Mouse (Mus musculus): ENCODE measurements at regions not wholly inside any gene's neighbourhood (a gene's known extent, or its start where the extent isn't known, plus 50 kb on each side); places are given as distances from the start of the nearest gene placed in this dataset.

DNA sequence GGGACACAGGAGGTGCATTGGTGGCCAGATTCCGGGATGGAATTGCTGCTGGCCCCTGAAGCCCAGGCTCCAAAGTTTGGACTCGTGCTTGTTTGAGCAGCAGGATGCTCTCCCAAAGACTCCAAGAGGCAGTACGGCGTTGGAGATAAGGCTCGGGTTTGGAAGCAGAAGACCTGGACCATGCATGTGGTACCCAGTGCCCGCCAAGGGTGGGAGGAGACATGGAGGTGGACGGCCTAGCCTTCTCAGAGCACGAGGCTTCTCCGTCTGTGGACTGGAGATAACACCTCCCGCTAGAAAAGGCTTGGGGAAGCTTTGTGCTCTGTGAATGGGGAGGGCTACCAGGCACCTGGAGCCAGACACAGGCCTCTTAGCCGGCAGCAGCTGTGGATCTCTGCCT, 271.7 kb downstream of the Rps6kc1 start:
- no peak for DNase-seq (ENCODE audit: low spot score in 2 of 2)

DNA sequence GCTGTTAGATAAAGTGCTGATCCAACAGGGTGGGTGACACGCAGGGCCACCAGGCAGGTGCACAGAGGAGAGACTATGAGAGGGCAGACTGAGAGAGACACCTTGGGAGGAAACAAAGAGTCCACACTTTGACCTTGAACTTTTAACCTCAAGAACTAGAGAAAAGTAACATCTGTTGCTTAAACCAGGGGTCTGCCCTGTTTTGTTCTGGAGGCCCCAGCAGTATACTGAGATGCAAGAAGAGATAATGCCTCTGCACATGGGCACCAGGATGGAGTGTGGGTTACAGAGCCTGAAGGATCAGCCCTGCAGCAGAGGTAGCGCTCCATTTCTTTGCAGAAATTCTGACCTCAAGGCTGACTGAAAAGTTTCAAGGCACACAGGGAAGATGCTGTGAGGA, 276.6 kb downstream of the Rps6kc1 start:
- no peak for DNase-seq (ENCODE audit: low spot score in 2 of 2)

DNA sequence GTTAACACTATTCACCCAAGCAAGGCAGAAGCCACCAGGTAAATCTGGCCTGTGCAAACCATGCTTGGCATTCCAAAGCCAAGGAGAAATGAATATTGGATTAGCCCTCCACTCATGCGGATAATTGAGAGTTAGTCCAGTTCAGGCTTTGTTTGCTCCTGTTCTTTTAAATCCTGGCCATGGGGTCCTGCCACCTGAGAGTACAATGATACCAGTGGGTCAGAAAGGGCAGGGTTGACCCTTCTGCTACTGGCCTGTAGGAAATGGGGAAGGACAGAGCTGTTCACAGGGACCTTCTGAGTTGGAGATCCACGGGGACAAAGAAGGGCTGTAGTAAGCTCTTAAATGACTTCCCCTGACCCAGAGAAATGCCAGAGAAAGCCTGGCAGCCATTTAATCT, 279.9 kb downstream of the Rps6kc1 start:
- DNase-seq (ENCODE audit: low spot score in 2 of 2) = no peak

DNA sequence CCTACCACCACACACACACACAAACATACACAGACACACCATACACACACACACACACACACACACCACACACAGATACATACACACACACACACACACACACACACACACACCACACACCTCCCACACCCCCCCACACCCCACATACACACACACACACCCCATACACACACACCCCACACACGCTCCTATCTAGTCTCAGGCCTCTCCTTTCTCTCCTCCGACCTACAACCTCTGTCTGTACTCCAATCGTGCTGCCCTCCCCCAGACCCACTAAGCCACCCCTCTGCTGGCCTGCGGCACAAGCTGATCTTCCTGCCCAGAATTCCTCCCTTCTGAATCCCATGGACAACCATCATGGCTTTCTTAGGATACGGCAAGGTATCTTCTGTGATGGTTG, 281.4 kb downstream of the Rps6kc1 start:
- no peak for DNase-seq (ENCODE audit: low spot score in 2 of 2)

DNA sequence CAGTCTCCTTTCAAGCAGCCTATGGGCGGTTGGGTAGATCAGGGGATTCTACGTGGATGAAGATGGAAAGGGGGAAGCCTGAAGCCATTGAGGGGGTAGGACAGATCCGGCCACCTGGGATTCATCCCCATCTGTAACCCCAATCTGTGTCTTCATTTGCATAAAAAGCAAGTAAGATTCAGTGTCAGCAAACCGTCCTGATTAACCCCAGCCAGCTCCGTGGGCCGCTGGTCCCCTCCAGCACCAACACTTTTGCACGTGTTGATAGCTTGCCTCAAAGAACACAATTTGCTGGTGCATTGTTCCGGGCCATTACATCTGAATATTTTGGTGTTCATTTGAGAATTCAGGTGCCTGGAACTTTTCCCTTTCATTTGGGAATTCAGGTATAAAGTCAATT, 287.7 kb downstream of the Rps6kc1 start:
- no peak for DNase-seq (ENCODE audit: low spot score in 2 of 2)

DNA sequence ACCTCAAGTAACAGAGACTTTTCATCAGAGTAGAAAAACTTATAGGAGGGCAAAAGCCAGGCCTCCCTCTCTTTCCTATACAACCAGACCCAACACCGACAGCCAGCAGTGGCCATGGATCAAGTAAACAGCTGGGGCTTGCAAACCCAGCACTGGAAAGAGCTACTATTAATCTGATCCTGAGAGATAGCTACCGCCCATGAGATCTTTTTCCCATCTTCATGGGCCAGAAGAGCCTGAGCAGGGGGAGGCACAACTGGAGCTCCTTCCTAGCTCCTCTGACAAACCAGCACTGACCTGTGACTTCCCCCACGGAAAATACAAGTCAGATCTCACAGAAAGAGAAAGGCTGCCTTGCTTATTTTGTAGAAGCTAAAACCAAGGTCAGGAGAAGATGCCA, 311.1 kb downstream of the Rps6kc1 start:
- no peak for DNase-seq (ENCODE audit: low spot score in 2 of 2)

DNA sequence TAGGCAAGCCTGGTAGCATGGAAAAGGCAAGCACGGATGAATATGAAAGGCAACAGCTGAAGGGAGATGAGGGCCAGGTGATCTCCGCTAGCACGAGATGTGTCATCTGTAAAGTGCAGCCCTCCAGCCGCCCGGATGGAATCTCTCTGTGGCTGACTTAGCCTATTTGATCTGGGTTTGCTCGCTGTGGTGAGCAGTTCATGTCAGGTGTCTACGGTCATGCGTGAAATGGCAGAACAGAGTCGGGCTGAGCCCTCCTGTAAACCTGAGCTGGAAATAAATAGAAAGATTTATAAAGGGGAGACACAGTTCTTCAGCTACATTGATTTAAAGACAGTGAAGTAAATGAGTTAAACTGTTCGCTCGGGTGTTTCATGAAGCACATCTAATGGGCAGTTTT, 311.9 kb downstream of the Rps6kc1 start:
- DNase-seq (ENCODE audit: low spot score in 2 of 2) = no peak

DNA sequence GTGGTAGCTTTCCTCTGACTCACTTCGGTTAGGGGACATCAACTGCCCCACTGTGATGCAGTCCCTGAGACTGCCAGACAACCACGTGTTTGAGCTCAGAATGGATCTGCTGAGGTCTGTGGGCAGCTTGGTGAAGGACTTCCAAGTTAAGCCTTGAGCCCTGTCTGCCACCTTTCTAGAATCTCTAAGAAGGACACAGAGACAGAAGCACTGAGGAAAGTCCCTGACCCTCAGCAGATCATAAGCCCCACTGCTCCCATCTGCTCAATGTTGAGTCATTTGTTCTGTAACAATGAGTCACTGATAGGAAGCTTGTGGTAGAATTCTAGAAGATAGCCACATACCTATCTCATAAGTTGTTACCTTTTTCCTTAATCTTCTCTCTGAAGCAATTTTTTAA, 315.4 kb downstream of the Rps6kc1 start:
- DNase-seq (ENCODE audit: low spot score in 2 of 2) = peak in 1 of 2 experiments; percentile 9

DNA sequence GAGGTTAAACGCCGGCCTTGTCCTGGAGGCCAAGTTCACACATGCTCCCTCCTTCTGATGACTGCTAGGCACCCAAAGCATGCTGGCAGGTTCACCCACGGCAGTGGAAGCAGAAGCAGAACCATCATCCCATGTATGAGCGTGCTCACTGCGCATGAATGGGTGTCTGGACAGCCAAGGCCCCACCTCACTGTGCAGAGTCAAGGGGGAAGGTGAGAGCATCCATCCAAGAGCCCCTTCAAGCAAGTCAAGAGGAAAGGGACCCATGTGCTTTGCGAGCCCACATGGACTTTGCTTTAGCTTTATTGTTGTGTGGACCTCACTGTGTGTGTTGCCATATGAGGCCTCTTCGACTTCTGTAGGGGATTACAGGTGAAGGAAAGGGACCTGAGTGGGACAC, 319.9 kb downstream of the Rps6kc1 start:
- no peak for DNase-seq (ENCODE audit: low spot score in 2 of 2)

DNA sequence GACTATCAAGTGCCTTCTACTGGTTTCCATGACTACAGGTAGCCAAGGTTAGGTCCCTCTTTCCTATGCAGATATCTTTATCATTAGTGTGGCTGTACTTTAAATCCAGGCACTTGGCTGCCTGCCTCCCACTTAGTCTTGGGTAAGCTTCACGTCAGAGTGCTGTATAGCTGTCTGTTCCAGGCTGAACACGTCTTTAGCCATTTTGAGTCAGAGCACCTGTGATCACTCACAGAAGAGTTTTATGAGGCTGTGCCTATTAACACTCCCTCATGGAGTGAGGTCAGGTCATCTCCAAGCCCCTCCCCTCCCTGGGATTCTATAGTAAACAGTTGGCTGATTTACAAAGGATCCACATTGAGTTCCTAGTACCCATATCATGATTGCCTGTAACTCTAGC, 322.0 kb downstream of the Rps6kc1 start:
- DNase-seq (ENCODE audit: low spot score in 2 of 2) = no peak

DNA sequence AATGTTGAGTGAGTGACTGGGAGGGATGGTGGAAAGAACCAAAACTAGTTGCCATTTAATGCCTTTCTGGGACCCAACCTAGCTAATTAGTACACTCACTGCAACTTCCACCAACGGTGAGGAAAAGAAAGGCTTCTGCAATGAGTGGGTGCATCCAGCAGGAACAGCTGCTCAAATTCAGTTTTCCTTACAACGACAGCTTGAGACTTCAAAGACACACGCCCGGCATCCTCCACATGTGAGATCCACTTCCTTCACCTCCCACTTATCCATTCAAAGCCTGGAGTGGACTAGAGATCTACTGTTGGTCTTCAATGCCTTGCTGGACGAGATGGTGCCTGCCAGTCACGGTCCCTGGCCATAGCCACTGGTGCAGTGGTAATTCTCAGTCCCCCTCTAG, 328.3 kb downstream of the Rps6kc1 start:
- DNase-seq (ENCODE audit: low spot score in 2 of 2) = peak; percentile 22 to 49

DNA sequence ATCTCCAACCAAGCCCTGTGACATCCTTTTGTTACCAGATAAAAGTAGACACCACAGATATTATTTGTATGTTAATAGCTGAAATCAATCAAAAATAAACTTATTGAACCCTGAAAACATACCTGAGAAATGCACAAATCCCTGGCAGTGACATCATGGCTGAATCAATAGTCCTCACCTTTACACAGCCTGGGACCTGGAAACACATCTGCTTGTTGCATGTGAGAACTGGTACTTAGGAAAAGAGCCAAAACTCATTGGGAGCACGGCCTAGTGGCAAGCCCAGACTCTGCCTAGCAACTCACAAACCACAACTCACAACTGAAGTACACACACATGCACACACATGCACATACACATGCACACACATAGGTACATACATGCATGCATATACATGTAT, 330.9 kb downstream of the Rps6kc1 start:
- DNase-seq (ENCODE audit: low spot score in 2 of 2) = no peak

DNA sequence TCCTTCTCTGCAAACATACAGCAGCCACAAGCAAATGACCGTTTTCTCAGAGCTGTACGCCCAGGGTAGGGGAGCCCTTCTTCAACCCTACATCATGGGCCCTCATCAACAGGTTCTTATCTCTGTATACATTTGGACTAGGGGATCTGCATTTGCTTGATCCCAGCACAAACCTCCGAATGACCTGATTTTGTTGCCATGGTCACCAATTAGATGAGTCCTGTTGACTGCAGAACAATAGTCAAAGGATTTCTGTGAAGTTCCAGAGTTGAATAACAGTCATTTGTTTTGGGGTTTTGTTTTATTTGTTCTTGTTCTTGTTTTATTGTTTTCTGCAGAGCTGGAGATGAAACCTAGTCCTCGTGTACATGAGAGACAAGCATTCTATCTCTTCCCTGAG, 340.6 kb downstream of the Rps6kc1 start:
- no peak for DNase-seq (ENCODE audit: low spot score in 2 of 2)

DNA sequence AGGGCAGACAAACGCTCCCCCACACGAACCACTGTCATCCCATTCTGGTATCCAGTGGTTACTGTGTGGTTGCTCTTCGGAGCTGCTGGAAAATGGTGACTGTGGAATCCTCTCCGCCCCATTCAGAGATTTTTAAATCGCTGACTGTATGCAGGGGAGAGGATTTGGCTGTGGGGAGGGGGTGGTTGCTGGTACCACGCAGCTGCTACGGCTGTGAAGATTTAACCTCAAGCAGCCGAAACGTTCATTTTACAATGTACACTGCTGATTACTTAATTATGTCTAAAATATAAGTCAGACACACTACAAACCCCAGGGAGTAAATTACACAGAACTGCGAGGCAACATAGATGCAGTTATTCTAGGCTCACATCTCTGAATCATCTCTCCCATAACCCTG, 341.0 kb downstream of the Rps6kc1 start:
- DNase-seq (ENCODE audit: low spot score in 2 of 2) = no peak

DNA sequence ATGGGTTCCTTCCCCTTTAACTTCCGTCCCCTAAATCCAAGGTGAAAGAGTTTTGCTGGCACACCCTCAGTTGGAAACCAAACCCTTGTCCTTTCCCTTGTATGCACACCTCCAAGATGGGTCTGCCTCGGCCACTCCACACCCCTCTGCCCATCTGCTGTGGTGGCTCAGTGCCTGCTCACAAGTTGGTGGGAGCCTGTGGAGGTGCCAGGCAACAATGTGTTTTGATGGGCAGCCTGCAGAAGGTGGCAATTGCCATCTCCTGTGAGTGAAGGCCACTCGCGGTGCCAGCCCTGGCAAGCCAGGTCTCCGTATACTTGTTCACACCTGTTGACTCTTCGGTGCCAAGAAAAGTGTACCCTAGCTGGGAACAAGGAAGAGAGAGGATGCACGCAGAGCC, 344.8 kb downstream of the Rps6kc1 start:
- no peak for DNase-seq (ENCODE audit: low spot score in 2 of 2)

DNA sequence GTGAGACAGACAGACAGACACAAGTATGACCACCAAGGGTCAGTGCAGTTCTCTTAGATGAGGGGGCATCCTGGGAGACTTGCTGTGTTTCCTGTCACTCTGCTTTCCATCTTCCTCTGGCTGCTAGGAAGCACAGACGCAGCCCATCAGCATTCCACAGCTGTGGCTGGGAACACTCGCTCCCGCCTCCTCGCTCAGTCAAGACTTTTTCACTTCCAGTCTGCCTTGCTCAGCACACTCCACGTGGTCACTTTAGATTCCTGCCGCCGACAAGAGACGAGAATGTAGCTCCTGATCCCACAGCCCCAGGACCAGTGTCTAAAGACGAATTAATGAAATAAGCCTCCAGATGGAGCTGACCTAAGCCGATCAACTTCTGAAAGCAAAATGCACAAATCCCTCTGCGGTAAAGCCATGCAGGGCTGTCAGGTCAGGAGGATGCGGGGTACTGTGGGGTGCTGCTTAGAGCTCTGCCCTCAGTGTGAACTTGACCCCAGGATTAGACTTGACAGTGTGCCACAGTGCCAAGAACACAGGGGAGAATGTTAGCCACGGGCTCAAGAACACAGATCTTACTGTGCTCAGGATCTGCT, 348.6 kb downstream of the Rps6kc1 start:
- DNase-seq (ENCODE audit: low spot score in 2 of 2) = no peak

DNA sequence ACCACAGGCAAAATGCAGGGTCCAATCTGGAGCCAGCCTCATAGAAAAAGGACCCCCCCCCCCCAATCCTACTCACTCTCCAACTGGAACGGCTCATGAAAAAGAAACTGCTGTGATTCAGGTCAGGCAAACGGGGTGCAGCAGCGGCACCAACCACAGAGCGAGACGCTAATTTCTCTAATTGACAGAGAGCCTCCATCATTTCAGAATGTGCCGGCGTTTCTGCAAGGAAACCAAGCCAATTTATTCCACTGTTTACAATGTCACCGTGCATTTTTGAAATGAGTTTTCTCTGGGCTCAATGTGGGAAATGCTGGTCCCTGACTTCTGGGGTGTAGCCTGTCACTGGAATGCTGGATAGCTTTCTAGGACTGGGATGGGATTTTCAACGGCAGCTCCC, 351.5 kb downstream of the Rps6kc1 start:
- DNase-seq (ENCODE audit: low spot score in 2 of 2) = no peak

DNA sequence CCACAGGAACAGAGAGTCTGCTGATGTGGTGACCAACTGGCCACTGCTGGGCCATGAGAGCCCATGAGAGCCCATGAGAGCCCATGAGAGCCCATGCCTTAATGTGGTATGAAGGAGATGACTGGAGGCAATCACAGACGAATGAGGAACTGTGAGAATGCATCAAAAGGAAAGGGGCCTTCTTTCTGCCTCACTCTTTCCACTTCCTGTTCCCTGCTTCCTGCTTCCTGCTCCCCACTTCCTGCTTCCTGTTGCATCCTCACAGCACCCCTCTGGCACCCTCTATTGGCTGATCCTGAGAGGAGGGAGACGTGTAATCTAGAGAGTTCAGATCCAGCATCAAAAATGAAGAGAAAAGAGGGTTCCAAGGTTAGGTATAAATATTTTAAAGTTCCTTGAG, 369.7 kb downstream of the Rps6kc1 start:
- DNase-seq (ENCODE audit: low spot score in 2 of 2) = no peak

DNA sequence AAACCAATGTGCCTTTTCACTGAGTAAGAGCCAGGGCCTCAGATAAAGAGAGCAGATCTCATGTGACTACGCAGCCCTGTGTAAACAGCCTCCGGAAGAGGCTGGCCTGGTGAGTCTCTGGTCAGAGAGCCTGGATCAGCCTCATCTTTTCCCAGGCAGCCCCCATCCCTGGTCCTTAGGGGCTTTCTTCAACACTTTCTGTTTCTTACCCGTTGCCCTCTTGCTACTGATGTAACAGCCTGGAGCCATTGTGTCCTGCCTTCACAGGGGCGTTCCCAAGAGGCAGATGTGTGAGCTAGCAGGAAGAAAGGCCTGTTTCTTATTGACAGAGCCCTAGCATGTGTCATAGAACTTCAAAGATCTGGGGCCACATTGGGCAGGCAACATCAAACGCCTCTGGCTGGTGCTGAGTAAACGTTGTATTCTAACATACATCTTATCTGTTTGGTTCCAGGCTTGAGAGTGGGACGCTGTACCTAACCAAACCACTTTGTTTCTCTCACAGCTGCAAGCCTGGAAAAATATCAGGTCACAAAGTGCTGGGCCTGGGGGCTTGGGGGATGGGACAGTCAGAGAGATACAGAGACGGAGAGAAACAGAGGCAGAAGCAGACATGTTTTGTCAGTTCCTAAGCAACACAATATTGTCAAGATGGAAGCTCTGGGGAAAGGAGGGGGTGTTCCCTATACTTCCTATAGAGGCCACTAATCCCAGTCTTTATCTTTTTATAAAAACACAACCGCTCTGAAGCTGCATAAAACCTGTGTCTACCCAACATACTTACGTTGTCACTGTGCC, 362.6 kb upstream of the Prox1 start:
- DNase-seq (ENCODE audit: low spot score in 2 of 2) = no peak

DNA sequence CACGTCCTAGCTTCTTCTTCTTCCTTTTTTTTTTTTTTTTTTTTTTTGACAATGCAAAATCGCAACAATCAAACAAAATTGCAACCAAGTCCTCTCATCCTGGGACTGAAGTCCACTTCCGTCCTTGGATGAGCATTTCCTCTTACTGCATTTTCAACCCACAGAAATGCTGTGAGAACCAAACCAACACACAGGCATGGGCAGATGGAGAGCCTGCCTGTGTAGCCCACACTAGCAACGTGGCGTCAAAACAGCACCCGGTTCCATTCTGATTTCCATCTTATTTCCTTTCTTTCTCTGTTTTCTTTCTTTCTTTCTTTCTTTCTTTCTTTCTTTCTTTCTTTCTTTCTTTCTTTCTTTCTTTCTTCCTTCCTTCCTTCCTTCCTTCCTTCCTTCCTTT, 360.7 kb upstream of the Prox1 start:
- no peak for DNase-seq (ENCODE audit: low spot score in 2 of 2)

DNA sequence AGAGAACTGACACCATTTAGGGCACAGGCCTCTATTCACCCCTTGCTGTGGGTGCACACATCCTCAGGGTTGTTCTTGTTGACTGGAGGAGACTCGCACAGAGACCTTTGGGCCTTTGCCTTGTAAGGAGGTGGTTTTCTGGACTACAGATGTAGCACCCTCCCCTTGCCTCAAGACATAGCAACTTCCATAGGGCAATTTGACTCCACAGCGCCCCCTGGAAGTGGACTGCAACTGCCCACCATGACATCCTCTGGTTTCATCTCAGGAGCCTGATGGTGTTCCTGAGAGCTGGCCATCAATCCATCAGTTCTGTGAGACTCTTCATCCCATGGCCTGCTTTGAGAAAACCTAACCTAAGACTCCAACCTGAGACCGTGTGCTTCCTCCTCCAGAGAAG, 359.6 kb upstream of the Prox1 start:
- no peak for DNase-seq (ENCODE audit: low spot score in 2 of 2)

DNA sequence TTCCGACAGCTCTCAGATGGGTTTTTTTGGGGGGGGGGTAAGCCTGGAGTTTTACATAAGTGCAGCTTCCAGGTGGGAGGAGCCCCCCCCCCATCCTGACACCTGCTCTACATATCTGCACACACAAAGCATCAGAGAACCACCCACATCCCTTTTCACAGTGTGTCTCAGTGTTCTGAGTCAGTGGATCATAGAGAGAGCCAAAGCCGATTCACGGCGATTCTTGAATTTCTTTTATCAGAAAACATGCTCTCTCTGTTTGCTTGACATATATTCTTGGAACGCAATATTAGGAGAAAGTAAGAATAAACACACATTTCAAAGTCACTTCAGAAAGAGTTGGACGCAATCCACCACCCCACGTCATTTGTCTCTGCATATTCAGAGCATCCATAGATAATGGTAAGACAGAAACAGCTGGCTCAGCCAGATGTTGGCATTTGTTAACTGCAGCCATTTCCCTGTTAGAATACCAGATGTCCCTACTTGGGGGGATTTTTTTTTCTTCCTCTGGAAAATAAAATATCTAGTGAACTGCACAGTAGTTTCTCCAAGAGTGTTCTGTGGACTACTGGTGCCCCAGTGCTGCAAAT, 357.1 kb upstream of the Prox1 start:
- peak; percentile 3 to 12 for DNase-seq (ENCODE audit: low spot score in 2 of 2)

DNA sequence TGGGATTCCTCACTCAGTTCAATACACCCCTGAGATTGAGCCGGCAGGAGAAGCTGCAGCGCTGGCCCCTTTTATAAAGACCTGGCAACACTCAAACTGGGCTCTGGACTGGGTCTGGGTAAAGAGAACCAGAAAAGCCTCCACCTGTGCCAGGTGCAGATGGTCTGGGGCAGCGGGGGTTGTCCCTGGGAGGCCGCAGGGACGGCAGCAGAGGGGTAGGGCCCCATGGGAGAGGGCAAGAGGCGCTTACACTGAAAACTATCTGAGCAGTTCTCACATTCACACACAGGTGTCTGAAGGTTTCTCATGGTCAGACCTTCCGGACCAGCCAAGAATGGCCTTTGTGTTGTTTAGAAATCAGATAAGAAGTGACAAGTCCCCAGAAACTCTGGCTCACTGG, 356.1 kb upstream of the Prox1 start:
- DNase-seq (ENCODE audit: low spot score in 2 of 2) = no peak

Data from frontal cortex, postnatal 36 days (tissue).